Mouse (Mus musculus): Measurements from ENCODE around the gene Zfp367.

The Zfp367 gene

GRCm38 (mm10) chr13:64153083-64153682 is at the start of gene Zfp367:
Gene Zfp367, minus strand, starts transcription at chr13:64153202.
- DNase-seq (ENCODE audit: extremely low read depth, insufficient read length, low spot score) = peak; percentile 100

- no peak for DNase-seq (ENCODE audit: extremely low read depth, insufficient read length, low spot score)
These were observed 47.9 kb upstream of the Zfp367 start for GRCm38 (mm10) chr13:64200911-64201310.

DNA sequence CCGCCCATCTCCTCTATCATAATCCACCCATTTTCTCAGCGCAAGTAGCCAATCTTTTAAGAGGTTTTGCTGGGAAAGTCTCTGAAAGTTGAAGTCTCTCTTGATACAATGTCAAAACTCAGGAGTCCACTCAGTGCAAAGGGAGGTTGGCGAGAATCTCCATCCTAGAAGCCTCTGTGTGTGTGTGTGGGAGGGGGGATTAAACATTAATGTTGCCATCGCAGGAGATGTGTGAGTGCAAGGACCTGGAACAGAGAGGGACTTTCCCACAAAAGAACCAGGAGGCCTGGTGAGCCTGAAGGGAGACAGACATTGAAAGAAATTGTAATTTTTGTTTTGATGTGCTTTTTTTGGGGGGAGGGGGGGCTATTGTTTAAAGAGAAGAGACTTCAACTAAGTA is 45.3 kb upstream of the Zfp367 start:
- no peak for DNase-seq (ENCODE audit: extremely low read depth, insufficient read length, low spot score)

DNA sequence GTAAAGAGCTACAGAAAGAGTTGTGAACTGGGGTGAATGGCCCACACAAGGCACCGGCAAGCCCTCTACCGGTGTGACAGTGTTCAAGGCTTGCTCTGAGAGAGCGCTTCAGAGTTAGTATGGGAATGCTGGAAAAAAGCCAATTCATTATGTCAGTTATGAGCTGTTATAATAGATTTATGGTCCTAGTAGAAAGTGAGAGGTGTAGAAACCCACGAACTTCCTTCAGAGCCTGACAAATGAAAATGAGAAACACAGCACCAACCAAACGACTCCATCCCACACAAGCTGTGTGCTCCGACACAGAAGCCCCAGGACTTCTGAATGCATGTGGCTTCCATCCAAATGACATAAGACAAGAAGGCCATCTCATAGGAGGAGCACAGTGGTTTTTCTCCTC is 44.9 kb upstream of the Zfp367 start:
- no peak for DNase-seq (ENCODE audit: extremely low read depth, insufficient read length, low spot score)

GRCm38 (mm10) chr13:64187065-64187464 is 34.1 kb upstream of the Zfp367 start:
- DNase-seq (ENCODE audit: extremely low read depth, insufficient read length, low spot score) = no peak

GRCm38 (mm10) chr13:64186516-64186915 is 33.5 kb upstream of the Zfp367 start:
- DNase-seq (ENCODE audit: extremely low read depth, insufficient read length, low spot score) = no peak

- DNase-seq (ENCODE audit: extremely low read depth, insufficient read length, low spot score) = no peak
These were observed 32.6 kb upstream of the Zfp367 start for GRCm38 (mm10) chr13:64185586-64185985.

- no peak for DNase-seq (ENCODE audit: extremely low read depth, insufficient read length, low spot score)
These were observed 32.2 kb upstream of the Zfp367 start for GRCm38 (mm10) chr13:64185176-64185575.

GRCm38 (mm10) chr13:64184361-64184760 is 31.4 kb upstream of the Zfp367 start:
- no peak for DNase-seq (ENCODE audit: extremely low read depth, insufficient read length, low spot score)

DNA sequence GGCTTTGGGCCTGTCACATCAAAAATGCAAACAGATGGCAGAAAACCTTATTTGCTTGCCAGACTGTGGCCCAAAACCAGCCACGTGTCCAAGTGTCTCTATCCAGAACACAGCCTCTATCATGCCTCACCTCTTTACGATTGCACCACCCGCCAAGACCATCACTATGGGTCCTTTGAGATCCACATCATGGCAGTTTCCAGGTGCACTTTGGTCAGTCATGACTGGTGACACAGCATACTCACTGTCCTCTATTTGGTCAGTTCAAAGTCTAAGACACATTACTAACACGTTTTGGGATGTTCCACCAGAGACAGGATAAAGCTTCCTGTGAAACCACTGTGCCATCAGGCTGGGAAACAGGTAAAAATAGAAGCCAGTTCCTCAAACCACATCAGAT is 30.6 kb upstream of the Zfp367 start:
- DNase-seq (ENCODE audit: extremely low read depth, insufficient read length, low spot score) = no peak

- DNase-seq (ENCODE audit: extremely low read depth, insufficient read length, low spot score) = no peak
These were observed 29.1 kb upstream of the Zfp367 start for GRCm38 (mm10) chr13:64182091-64182490.

DNA sequence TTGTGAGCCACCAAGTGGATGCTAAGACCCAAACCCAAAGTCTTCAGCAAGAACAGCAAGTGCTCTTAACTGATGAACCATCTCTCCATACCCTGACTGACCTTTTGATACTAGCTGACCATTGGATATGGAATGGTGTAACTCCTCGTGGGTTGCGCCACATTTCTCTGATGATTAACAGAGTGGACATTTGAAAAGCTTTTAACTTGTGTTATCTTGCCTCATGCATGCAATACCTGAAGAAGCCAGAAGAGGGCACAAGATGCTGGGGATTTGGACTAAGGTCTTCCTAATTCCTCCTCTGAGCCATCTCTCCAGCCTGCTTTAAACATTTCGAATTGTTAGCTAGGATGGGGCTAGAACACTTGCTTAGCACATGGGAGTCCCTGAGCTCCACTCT is 27.9 kb upstream of the Zfp367 start:
- DNase-seq (ENCODE audit: extremely low read depth, insufficient read length, low spot score) = peak; percentile 23

DNA sequence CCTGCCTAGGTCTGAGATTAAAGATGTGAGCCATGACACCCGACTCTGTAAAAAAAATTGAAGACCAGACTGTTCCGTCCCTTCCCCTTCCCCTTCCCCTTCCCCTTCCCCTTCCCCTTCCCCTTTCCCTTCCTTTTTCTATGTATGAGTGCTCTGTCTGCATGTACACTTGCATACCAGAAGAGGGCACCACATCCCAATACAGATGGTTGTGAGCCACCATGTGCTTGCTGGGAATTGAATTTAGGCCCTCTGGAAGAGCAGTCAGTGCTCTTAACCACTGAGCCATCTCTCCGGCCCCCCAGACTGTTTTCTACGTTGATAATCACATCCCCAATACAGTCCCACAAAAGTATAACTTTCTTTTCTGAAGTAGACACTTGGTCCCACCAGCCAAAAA is 27.3 kb upstream of the Zfp367 start:
- DNase-seq (ENCODE audit: extremely low read depth, insufficient read length, low spot score) = no peak

GRCm38 (mm10) chr13:64178746-64179652 is 26.0 kb upstream of the Zfp367 start:
- no peak for DNase-seq (ENCODE audit: extremely low read depth, insufficient read length, low spot score)

DNA sequence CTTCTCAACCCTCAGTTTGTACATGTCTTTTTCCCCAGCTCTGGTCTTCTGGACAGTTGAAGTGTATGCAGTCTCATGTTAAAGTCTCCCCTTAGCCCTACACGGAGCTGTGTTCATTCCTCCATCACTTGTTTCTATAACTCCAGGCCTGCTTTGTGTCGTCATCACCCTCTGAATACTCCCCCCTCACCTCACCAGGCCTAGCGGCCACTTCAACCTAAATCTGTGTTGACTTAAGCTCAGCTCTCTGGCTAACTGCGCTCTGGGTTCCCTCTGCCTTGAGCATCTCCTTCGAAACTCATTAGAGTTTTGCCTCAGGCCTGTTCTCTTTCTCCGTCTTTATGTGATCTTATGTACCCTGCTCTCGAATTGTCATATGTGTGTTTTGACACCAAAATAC is 25.0 kb upstream of the Zfp367 start:
- DNase-seq (ENCODE audit: extremely low read depth, insufficient read length, low spot score) = no peak

DNA sequence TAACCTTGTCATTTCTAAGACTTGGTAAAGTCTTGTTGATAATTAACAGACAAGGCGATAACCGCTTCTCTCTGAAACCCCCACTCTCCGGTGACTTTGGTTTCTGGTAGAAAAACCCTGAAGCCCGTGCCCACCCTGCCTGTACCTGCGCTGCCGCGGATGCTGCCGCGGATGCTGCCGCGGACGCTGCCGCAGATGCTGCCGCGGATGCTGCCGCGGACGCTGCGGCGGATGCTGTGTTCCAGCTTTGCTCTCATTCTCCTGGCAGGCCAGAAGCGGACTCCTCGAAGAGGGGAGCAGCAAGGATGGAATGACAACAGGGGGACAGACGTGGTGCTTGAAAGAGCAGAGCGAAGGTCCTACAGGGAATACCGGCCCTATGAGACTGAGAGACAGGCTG is 16.7 kb upstream of the Zfp367 start:
- DNase-seq (ENCODE audit: extremely low read depth, insufficient read length, low spot score) = no peak

- no peak for DNase-seq (ENCODE audit: extremely low read depth, insufficient read length, low spot score)
These were observed 10.2 kb upstream of the Zfp367 start for GRCm38 (mm10) chr13:64163147-64163715.

- DNase-seq (ENCODE audit: extremely low read depth, insufficient read length, low spot score) = peak; percentile 33
These were observed 9.6 kb upstream of the Zfp367 start for GRCm38 (mm10) chr13:64162626-64163025.

- no peak for DNase-seq (ENCODE audit: extremely low read depth, insufficient read length, low spot score)
These were observed 9.1 kb upstream of the Zfp367 start for GRCm38 (mm10) chr13:64161916-64162611.

- DNase-seq (ENCODE audit: extremely low read depth, insufficient read length, low spot score) = peak; percentile 89
These were observed 8.5 kb upstream of the Zfp367 start, which contains the start of gene Habp4 for GRCm38 (mm10) chr13:64161548-64161915. Gene Habp4, plus strand, starts transcription at chr13:64161824.

DNA sequence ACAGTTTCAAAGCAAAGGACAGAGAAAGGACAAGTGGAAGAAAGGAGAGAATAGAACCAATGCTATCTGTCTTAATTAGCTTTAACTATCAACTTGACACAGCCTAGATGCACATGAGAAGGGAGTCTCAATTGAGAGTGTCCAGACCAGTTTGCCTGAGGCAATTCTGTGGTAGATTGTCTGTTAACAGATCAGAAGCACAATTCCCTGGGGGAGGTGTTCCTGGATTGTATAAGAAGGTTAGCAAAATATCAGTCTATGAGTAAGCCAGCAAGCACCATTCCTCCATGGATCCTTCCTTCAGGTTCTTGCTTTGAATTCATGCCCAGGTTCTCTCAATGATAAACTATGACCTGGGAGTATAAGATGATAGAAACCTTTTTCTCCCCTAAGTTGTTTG is 4.0 kb upstream of the Zfp367 start:
- no peak for DNase-seq (ENCODE audit: extremely low read depth, insufficient read length, low spot score)

Measured in 3134 (cell line).